Mouse (Mus musculus): ENCODE results near the gene Stau1. TPM values are rescaled to one million over a fixed set of nuclear protein-coding genes. Genes with fewer than 3 reads are reported as not detected.
A peak's percentile ranks its signal among the peaks of the same experiment; 100 is the strongest.

Stau1 gene
- polyA plus RNA-seq, 1 experiment from 2014 or later, result 131 TPM

DNA sequence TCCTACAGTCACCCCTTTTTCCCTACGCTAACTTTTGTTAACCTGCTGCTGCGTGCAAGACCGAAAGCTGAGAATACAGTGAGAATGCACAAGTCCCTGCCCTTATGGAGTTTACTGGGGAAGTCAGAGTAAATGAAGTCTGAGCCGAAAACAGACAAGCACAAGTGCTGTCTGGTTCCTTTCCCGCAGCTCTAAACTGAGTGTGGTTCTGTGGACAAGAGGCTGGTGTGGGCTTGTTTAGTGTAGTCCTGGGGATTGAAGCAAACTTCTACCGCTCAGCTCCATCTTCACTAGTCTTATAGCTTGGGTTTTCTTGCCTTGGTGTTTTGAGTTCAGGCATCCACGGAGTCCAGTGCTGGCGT lies 415 bp upstream of the Stau1 start:
- Histone ChIP-seq H3K4me2 (ENCODE audit: low read length) (peak overlapping the region; percentile 57), H3K4me3 (replicated peaks; ENCODE audit: low read length) (peak overlapping the region; percentile 87), H3K9ac (replicated peaks; ENCODE audit: low read depth, low read length) (peak overlapping the region; percentile 55), H3K36me3 (ENCODE audit: control insufficient read depth, insufficient read depth) (no peaks in the 10 kb centered on the region), H3K4me1 (replicated peaks; ENCODE audit: control insufficient read depth, insufficient read depth, low read length) (peaks cover 29% of the 10 kb centered on the region), H3K27ac (ENCODE audit: low read length) (peak overlapping the region; percentile 49), H3K27me3 (replicated peaks; ENCODE audit: control insufficient read depth, insufficient read depth, low read length) (no peaks in the 10 kb centered on the region), H3K9me3 (ENCODE audit: control insufficient read depth, low read length) (no peaks in the 10 kb centered on the region)
- peak; percentile 23 for ATAC-seq
- 37% methylated on average over 8 of the region's 8 CpGs for WGBS

DNA sequence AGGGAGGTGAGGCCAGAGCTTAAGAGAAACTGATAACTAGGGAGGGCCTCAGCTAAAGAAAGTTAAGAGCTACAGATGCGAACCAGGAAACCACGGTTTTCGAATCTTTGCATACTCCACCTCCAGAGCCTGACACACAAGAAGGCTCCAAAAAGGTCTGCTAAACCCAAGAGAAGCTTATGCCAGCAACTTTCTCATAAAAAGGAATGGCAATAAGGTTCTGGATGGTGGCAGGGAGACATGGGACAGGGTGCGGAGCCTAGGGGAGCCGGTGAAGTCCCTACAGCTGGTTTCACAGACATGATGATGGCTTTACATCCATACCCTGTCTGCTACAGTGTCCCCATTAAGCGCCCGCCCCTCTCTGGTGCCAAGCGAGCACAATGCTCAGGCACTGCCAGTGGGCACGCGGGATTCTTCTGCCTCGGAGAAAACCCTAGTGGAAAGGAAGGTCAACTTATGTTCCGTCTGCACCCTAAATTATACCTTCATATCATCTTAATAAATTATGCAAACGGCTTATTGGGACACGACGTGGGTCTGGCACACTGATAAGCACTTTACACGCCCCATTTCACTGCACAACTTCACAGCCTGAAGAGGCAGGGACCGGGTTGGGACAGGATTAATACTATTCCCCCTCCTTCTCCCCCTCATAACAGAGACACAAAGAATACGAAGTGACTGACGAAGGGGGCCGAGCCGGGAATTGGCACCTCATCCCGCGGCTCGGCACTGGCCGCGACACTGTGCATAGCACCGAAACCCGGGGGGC lies 891 bp downstream of the Stau1 start:
- H3K36me3 ChIP-seq (ENCODE audit: control insufficient read depth, insufficient read depth), result no peaks in the 10 kb centered on the region
- WGBS, result 3% methylated on average over 28 of the region's 28 CpGs
- ATAC-seq, result no peak; the same call in 1 of the 2 replicates
- H3K27me3 ChIP-seq (replicated peaks; ENCODE audit: control insufficient read depth, insufficient read depth, low read length), result no peaks in the 10 kb centered on the region
- H3K4me1 ChIP-seq (replicated peaks; ENCODE audit: control insufficient read depth, insufficient read depth, low read length), result peaks cover 29% of the 10 kb centered on the region
- H3K4me2 ChIP-seq (ENCODE audit: low read length), result peak overlapping the region; percentile 86
- H3K27ac ChIP-seq (ENCODE audit: low read length), result peak overlapping the region; percentile 98
- no peaks in the 10 kb centered on the region for H3K9me3 ChIP-seq (ENCODE audit: control insufficient read depth, low read length)
- peak overlapping the region; percentile 87 for H3K4me3 ChIP-seq (replicated peaks; ENCODE audit: low read length)
- H3K9ac ChIP-seq (replicated peaks; ENCODE audit: low read depth, low read length), result peak overlapping the region; percentile 93

DNA sequence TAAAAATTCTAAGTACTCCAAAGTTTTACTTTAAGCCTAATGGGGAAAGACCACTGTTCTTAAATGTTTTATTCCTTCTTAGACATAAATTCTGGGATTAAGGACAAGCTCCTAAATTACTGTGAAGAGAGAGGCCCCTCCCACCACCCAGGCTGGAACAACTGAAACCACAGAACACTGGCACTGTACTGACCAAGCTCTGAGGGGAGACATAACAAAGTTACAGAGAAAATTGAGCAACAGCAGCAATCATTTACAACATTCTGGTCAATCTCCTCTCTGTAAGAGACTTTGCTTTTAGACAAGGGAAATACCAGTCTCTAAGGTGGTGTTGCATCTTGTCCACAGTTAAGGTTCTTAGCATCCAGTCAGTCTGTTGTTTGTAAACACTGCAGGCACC lies 4.2 kb downstream of the Stau1 start:
- peaks cover 29% of the 10 kb centered on the region for H3K4me1 ChIP-seq (replicated peaks; ENCODE audit: control insufficient read depth, insufficient read depth, low read length)
- H3K36me3 ChIP-seq (ENCODE audit: control insufficient read depth, insufficient read depth), result no peaks in the 10 kb centered on the region
- H3K4me2 ChIP-seq (ENCODE audit: low read length), result no peak overlapping the region
- ATAC-seq, result no peak
- no peak overlapping the region for H3K4me3 ChIP-seq (replicated peaks; ENCODE audit: low read length)
- H3K9ac ChIP-seq (replicated peaks; ENCODE audit: low read depth, low read length), result no peak overlapping the region
- no peaks in the 10 kb centered on the region for H3K27me3 ChIP-seq (replicated peaks; ENCODE audit: control insufficient read depth, insufficient read depth, low read length)
- H3K27ac ChIP-seq (ENCODE audit: low read length), result no peak overlapping the region
- no peaks in the 10 kb centered on the region for H3K9me3 ChIP-seq (ENCODE audit: control insufficient read depth, low read length)

DNA sequence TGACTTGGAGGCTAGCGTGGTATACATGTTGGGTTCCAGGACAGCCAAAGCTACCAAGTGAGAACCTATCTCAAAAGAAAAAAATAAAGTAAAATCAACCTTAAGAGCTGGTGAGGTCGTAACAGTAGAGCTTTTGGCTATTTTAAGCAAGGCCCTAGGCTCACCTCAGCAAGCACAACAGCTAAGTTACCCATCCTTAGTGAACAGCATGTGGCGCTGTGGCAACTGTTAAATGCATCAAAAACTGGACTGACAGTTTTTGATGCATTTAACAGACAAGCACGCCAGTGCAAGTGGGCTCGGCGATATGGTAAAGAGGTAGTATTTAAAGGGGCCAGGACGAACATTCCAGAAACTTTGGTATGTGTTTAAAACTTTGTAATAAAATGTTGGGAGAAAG lies 5.2 kb downstream of the Stau1 start:
- no peak overlapping the region for H3K4me2 ChIP-seq (ENCODE audit: low read length)
- 83% methylated on average over 7 of the region's 7 CpGs for WGBS
- ATAC-seq, result no peak

DNA sequence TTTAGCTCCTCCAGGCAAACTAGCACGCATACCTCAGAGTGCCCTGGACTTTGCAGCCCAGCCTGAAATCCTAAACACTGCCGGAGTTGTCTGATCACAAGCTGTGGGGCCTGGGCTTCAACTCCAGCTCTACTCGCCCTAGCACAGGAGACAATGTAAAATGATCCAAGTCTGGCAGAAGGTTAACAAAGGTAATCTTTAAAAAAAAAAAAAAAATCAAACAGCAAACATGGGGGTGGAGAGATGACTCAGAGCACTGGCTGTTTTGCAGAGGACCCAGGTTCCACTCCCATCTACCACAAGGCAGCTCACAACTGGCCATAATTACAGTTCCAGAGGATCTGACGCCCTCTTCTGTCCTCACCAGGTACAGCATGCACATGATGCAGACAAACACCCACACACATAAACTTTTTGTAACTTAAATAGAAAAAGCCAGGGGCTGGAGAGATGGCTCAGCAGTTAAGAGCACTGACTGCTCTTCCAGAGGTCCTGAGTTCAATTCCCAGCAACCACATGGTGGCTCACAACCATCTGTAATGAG lies 12.7 kb downstream of the Stau1 start:
- WGBS, result 83% methylated on average over 4 of the region's 4 CpGs
- Histone ChIP-seq H3K36me3 (ENCODE audit: control insufficient read depth, insufficient read depth) (no peaks in the 10 kb centered on the region), H3K27ac (ENCODE audit: low read length) (no peak overlapping the region), H3K9me3 (ENCODE audit: control insufficient read depth, low read length) (no peaks in the 10 kb centered on the region), H3K9ac (replicated peaks; ENCODE audit: low read depth, low read length) (no peak overlapping the region), H3K4me3 (replicated peaks; ENCODE audit: low read length) (no peak overlapping the region), H3K4me1 (replicated peaks; ENCODE audit: control insufficient read depth, insufficient read depth, low read length) (no peaks in the 10 kb centered on the region), H3K4me2 (ENCODE audit: low read length) (no peak overlapping the region), H3K27me3 (replicated peaks; ENCODE audit: control insufficient read depth, insufficient read depth, low read length) (no peaks in the 10 kb centered on the region)
- no peak for ATAC-seq

More for the DNA sequence above, 5.2 kb downstream of the Stau1 start:
- Histone ChIP-seq H3K4me3 (replicated peaks; ENCODE audit: low read length) (no peak overlapping the region), H3K27ac (ENCODE audit: low read length) (no peak overlapping the region), H3K4me1 (replicated peaks; ENCODE audit: control insufficient read depth, insufficient read depth, low read length) (peaks cover 26% of the 10 kb centered on the region), H3K9me3 (ENCODE audit: control insufficient read depth, low read length) (no peaks in the 10 kb centered on the region), H3K36me3 (ENCODE audit: control insufficient read depth, insufficient read depth) (no peaks in the 10 kb centered on the region), H3K27me3 (replicated peaks; ENCODE audit: control insufficient read depth, insufficient read depth, low read length) (no peaks in the 10 kb centered on the region), H3K9ac (replicated peaks; ENCODE audit: low read depth, low read length) (no peak overlapping the region)

DNA sequence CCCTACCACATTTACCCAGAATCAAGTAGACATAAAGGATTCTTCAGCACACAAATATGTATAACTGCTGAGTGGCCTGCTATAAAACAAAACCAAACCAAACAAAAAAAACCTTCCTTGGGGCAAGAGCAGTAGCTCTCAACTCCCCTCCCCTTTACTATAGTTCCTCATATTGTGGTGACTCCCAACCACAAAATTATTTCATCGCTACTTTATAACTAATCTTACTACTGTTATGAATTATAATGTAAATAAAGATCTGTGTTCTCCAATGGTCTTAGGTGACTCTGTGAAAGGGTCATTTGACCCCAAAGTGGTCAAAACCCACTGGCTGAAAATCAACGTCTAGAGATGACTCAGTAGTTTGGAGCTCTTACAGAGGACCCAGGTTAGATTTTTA lies 15.9 kb downstream of the Stau1 start:
- H3K27ac ChIP-seq (ENCODE audit: low read length), result no peak overlapping the region
- 92% methylated on average over 2 of the region's 2 CpGs for WGBS
- no peak overlapping the region for H3K9ac ChIP-seq (replicated peaks; ENCODE audit: low read depth, low read length)
- H3K36me3 ChIP-seq (ENCODE audit: control insufficient read depth, insufficient read depth), result no peaks in the 10 kb centered on the region
- no peak overlapping the region for H3K4me2 ChIP-seq (ENCODE audit: low read length)
- H3K4me3 ChIP-seq (replicated peaks; ENCODE audit: low read length), result no peak overlapping the region
- no peak for ATAC-seq
- no peaks in the 10 kb centered on the region for H3K9me3 ChIP-seq (ENCODE audit: control insufficient read depth, low read length)
- no peaks in the 10 kb centered on the region for H3K27me3 ChIP-seq (replicated peaks; ENCODE audit: control insufficient read depth, insufficient read depth, low read length)
- peaks cover 7% of the 10 kb centered on the region for H3K4me1 ChIP-seq (replicated peaks; ENCODE audit: control insufficient read depth, insufficient read depth, low read length)

DNA sequence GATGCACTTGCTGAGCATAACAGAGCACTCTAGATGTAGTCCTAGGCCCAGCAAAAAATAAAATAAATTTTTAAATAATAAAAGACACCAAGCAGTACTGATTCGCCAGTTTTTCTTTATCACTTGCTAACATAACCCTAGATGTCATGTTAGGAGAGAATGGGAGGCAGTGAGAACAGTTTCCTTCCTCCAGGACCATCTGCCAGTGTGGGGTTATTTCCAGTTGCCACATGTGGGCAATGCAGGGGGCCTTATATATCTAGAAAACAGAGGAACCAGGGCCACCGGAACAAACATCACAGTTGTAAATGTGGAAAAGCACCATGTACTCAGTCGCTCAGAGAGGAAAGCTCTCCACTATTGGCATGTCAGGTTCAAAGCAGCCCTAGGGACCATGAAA lies 18.6 kb downstream of the Stau1 start:
- Histone ChIP-seq H3K4me2 (ENCODE audit: low read length) (no peak overlapping the region), H3K36me3 (ENCODE audit: control insufficient read depth, insufficient read depth) (no peaks in the 10 kb centered on the region), H3K4me3 (replicated peaks; ENCODE audit: low read length) (no peak overlapping the region), H3K9ac (replicated peaks; ENCODE audit: low read depth, low read length) (no peak overlapping the region), H3K27me3 (replicated peaks; ENCODE audit: control insufficient read depth, insufficient read depth, low read length) (no peaks in the 10 kb centered on the region), H3K4me1 (replicated peaks; ENCODE audit: control insufficient read depth, insufficient read depth, low read length) (peaks cover 11% of the 10 kb centered on the region), H3K27ac (ENCODE audit: low read length) (no peak overlapping the region), H3K9me3 (ENCODE audit: control insufficient read depth, low read length) (no peaks in the 10 kb centered on the region)
- ATAC-seq, result no peak
- WGBS, result 84% methylated on average over 3 of the region's 3 CpGs

DNA sequence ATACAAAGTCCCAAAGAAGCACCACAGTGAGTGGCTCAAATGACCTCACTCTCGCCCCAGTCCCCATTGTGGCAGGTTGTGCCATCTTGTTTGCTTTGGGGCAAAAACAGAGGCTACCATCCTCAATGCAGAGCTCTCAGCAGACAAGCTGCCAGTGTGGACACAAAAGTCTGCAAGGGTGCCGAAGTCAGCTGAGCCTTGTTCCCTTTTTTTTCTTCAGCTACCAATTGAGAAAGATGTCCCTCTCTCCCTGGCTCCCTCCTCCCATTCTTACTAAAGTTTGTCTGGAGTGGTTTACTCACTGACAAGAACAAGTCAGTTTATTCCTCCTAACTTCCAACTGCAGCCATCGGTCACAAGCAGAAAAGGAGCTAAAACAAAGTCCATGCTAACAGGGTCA lies 19.7 kb downstream of the Stau1 start:
- no peak overlapping the region for H3K9ac ChIP-seq (replicated peaks; ENCODE audit: low read depth, low read length)
- H3K4me1 ChIP-seq (replicated peaks; ENCODE audit: control insufficient read depth, insufficient read depth, low read length), result peaks cover 11% of the 10 kb centered on the region
- 76% methylated on average over 3 of the region's 3 CpGs for WGBS
- no peaks in the 10 kb centered on the region for H3K27me3 ChIP-seq (replicated peaks; ENCODE audit: control insufficient read depth, insufficient read depth, low read length)
- H3K4me3 ChIP-seq (replicated peaks; ENCODE audit: low read length), result no peak overlapping the region
- H3K4me2 ChIP-seq (ENCODE audit: low read length), result no peak overlapping the region
- no peak overlapping the region for H3K27ac ChIP-seq (ENCODE audit: low read length)
- H3K9me3 ChIP-seq (ENCODE audit: control insufficient read depth, low read length), result no peaks in the 10 kb centered on the region
- no peak for ATAC-seq
- no peaks in the 10 kb centered on the region for H3K36me3 ChIP-seq (ENCODE audit: control insufficient read depth, insufficient read depth)

DNA sequence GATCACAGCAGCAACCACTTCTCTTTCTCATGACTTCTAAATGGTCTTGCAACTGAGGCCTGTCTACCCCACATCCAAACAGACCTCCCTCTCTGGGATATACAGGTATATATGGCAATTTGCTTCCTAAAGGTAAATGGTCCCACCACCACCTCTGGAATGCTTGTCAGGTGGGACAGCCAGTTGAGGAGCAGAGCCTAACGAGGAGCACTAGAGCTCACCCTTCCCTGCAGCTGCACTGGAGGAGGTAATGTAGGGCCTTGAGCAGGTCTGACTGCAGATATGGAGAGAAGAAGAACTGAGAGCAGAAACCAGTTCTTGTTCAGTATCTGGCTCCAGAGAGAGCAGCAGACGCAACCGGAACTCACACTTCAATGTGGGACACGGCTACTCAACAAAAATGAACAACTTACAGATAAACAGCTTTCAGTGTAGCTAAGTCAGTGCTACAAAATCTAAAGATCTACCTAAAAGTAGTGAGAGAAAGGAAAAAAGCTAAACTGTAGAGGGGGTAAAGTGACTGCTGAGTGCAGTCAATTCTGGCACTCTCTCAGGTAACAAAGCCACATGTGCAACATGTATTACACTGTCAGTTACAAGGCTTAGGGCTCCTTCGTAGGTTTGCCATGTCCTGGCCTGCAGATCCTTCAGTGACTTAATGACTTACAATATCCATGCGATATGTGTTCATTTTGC lies 21.8 kb downstream of the Stau1 start:
- Histone ChIP-seq H3K4me2 (ENCODE audit: low read length) (no peak overlapping the region), H3K27me3 (replicated peaks; ENCODE audit: control insufficient read depth, insufficient read depth, low read length) (no peaks in the 10 kb centered on the region), H3K27ac (ENCODE audit: low read length) (no peak overlapping the region), H3K9ac (replicated peaks; ENCODE audit: low read depth, low read length) (no peak overlapping the region), H3K4me1 (replicated peaks; ENCODE audit: control insufficient read depth, insufficient read depth, low read length) (peaks cover 11% of the 10 kb centered on the region), H3K36me3 (ENCODE audit: control insufficient read depth, insufficient read depth) (no peaks in the 10 kb centered on the region), H3K4me3 (replicated peaks; ENCODE audit: low read length) (no peak overlapping the region), H3K9me3 (ENCODE audit: control insufficient read depth, low read length) (no peaks in the 10 kb centered on the region)
- no peak for ATAC-seq
- 86% methylated on average over 6 of the region's 6 CpGs for WGBS
